Mouse (Mus musculus): ENCODE measurements around the gene Ly6g6e.

DNA sequence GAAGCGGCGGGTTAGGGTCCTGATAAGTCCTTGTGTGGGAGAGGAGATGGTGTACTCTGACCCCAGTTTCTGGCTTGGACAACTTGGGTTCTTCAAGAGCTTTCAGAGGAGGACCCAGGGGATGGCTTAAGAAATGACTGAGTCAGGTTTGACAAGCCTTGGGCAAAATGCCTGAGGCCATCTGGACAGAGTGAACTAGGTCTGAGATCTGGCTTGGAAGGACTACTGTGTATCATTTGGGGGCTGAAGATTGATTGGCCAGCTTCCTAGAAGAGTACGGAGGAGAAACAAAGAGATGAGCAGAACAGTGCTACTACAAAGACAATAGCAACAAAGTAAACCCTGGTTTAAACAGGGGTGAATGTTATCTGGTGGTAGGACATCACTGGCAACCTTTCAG lies 13.2 kb upstream of the Ly6g6e start:
- no peak for TF ChIP-seq EP300 (IDR thresholded peaks at IDR 0.05; ENCODE audit: low read depth)
- no peak for TF ChIP-seq CTCF (IDR thresholded peaks at IDR 0.05; ENCODE audit: low read depth)

Measured in liver, embryonic 14.5 days (tissue).